Mouse (Mus musculus) liver (tissue): ENCODE measurements around the gene Prr15.

Source experiments
- DNase-seq: peaks from one replicate; pipeline ENCODE4 v3.0.0-alpha.2; 2020; ENCODE audit warnings: mixed read lengths

Gene Prr15

GRCm38 (mm10) chr6:54332203-54332602 lies 6.6 kb downstream of the Prr15 start:
- no peak for DNase-seq

DNA sequence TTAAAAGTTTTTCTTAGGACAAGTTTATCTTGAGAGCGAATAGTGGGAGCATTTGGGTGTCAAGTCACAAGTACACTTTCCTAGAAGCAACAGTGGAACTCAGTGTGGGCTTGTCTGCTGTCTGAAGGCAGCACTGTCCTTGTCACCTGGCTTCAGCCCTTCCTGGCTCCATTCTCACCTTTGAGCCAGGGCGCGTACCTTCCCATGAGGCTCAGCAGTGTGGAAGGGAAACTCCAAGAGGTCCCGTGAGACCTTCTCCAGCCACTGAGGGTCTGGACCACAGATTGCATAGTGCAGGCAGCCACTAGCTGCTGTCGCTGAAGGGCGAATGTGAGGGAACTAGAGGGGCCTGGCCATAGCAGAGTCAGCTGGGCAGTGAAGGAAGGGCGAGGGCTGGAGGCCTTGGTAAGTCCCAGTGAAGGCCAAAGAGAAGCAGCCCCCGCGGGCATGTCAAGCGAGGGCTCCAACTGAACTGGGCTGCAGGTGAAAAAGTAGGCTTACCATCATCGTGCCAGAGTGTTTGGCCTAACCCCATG lies 7.5 kb downstream of the Prr15 start:
- no peak for DNase-seq

- DNase-seq, result no peak
These were observed 8.2 kb downstream of the Prr15 start for GRCm38 (mm10) chr6:54333652-54334396.

- DNase-seq, result no peak
These were observed 11.7 kb downstream of the Prr15 start for GRCm38 (mm10) chr6:54337321-54337720.

GRCm38 (mm10) chr6:54341133-54341532 lies 15.5 kb downstream of the Prr15 start:
- no peak for DNase-seq

DNA sequence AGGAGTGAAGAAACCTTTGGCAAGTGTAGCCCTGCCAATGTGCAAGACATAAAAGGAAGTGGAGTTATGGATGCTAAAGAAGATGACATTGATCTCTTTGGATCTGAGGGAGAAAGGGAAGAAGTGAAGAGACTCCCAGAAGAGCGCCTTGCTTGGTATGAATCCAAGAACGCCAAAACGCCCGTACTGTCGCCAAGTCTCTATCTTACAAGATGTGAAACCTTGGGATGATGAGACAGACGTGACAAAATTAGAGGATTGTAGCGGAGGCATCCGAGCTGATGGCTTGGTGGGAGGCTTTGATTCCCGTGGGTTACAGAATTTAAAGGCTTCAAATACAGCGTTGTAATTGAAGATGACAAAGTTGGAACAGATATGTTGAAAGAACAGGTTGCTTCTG lies 16.6 kb downstream of the Prr15 start:
- DNase-seq, result no peak

GRCm38 (mm10) chr6:54351860-54352259 lies 26.2 kb downstream of the Prr15 start:
- DNase-seq, result no peak

GRCm38 (mm10) chr6:54352931-54353690 lies 27.5 kb downstream of the Prr15 start:
- DNase-seq, result no peak

GRCm38 (mm10) chr6:54353698-54354097 lies 28.1 kb downstream of the Prr15 start:
- no peak for DNase-seq

DNA sequence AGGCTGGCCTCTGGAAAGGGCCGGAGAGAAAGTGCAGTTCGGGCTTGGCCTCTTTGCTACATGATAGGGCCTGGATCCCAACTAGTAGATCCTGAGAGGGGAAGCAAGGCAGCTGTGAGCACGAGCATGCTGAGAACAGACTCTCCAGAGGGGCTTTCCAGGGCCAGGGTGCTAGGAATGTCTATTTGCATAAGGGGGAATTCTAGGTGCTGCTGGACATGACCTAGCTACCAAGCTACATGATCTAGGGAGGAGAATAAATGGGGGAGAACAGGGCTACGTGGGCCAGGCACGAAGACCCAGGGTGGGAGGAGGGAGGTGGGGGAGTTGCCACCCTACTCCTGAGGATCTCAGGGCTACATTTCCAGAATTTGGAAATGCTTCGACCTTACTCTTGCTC lies 30.0 kb downstream of the Prr15 start:
- no peak for DNase-seq

DNA sequence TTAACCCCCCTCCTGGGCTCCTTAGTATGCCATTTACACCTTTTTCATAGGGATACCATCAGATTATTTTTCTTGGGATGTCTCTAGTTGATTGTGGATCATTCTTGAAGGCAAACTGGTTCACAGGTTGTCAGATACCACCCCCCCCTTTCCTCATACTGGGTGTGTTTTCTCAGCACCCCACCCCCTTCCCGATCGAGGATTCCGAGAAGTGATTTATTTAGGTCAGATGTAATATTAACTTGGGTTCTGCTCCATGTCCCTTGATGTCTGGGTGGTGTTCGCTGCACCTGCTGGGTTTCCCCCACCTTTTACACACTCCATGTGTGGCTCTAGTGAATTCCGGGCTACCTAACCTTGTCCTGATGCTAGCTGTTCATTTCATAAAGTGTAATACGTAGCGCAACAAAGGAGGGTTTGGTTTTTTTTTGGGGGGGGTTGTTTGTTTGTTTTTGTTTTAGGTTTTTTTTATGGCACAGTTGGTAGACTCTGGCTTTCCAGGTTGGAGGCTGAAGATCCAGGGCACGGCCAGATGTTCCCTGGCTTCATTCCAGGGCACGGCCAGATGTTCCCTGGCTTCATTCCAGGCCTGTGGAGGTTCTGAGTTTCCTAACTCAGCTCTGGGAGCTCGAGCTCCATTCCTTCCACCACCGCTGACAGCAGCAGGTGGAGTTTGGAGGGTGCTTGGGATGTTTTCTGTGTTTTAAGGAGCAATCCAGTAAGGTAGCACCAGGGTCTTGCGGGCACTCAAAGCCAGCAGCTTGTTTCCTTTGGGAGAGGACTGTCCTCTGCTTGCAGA lies 37.1 kb downstream of the Prr15 start:
- DNase-seq, result no peak

DNA sequence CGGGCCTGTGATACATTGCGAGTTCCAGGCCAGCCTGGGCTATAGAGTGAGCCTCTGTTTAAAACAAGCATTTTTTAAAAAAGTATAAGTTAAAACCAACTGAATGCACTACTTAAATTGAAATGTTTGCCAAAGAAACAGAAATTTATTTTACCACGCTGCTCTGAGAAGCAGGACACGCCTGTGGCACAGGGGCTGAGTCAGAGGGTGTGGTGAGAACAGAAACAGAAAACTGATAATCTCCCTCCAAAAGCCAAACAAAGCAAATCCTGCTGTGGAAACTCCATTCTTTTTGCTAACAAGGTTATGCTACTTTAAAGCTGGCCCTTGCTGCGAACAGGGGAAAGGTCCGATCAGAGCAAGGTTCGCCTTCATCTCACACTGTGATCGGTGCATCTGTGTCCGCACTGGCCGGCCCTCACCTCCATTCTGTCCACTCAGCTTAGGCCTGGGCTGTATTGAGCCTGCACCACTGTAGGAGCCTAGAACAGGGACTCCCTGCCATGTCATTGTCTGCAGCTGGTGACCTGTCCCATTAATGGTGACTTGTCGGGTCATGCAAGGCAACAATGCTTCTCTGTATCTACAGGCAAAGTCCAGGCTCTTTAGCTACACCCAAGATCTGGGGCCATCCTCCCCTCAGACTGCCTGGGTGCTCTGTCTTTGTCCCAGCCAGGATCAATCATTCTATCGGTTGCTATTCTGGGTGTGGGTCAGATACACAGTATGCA lies 38.9 kb downstream of the Prr15 start:
- DNase-seq, result no peak

DNA sequence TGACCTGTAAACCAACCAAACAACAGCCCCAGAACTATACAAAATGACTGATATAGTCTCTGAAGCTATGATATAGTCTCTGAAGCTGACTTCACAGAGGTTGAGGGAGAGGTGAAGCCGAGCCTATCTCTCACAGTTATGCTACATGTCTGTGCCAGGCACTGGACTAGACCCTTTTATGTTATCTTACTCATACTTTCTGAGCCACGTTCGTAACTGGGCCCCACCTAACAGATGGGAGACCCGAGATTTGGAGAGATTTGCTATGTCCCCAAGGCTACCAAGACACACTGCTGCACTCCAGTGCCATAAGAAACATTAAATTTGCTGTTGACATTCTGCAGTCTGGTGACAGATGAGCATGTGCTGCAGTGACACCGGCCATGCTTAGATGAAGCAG lies 41.0 kb downstream of the Prr15 start:
- DNase-seq, result no peak

DNA sequence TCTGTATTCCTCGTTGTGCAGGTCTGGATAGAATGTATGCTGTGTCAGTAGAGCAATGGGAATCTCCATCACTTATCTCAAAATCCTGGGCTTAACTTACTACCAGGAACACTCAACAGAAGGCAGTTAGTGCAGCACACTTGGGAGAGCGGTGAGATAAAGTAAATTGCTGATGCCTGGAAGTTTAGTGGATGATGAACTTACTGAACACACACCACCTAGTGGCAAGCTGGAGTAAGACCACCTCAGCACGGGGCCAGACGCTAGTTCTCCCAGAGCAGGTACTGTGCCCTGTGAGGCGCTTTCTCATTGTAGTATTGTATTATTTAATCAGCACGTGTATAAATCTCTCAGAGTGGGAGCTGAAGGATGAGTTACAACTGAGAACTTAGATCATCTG lies 42.4 kb downstream of the Prr15 start:
- DNase-seq, result peak; percentile 45

GRCm38 (mm10) chr6:54369913-54370542 lies 44.4 kb downstream of the Prr15 start:
- DNase-seq, result no peak

GRCm38 (mm10) chr6:54371874-54372273 lies 46.2 kb downstream of the Prr15 start:
- no peak for DNase-seq

- DNase-seq, result no peak
These were observed 53.7 kb downstream of the Prr15 start for GRCm38 (mm10) chr6:54379356-54379755.
